Mouse (Mus musculus): ENCODE measurements around the gene Gmnn. TPM values are rescaled to one million over a fixed set of nuclear protein-coding genes. Genes with fewer than 3 reads are reported as not detected.

The Gmnn gene
- 76.2 and 84.9 TPM in 2 replicates for polyA plus RNA-seq (2015; fragmentation: Nextera tagmentation; extraction: Ambion mirVana)

DNA sequence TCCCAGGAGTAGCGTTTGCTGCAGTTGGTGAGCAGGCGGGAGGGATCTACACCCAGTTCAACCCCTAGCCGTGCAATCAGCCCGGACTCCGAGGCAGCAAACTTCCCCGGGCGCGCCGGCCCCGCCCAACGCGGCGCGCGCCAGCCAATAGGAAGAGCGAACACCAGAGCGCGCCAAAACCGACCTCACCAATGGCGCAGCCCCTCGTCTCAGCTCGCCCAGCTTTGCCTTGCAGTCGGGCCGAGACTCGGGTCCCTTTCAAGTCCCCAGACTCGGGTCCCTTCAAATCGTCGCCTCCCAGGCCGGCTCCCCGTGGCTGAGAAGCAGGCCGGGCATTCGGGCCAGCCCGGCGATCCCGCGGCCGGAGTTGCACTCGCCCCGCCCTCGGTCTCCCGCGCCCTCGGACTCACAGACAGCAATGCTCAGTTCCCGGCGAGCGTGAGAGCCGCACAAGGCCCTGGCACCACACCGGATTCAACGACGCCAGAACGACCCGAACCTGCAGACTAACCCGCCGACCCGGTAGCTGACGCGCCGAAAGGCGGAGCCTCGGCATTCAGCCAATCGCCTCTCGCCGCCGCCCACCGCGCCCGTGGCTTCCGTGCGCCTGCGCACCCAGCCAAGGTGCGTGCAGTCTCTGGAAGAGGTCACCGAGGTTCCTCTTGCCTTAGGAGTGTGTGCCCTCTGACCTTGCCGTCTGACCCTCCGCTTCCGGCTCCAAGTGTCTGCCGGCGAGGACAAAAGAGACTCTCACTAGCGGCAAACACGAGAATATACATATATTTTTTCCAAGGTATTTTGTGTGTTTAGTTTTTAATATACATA is at the start of gene Gmnn:
TSS of gene Gmnn (minus strand) at position 521 of the 825 bp plus-strand sequence.
- H3K4me3 ChIP-seq (replicated peaks; ENCODE audit: low read length), result peak within 1 kb of the TSS; percentile 79
- H3K36me3 ChIP-seq (ENCODE audit: control insufficient read depth, insufficient read depth, low read length), result 0 out of 2 replicates have a peak, but pooled peaks cover 4% of the 10 kb centered on the region
- peak within 1 kb of the TSS; percentile 69 for H3K4me2 ChIP-seq (ENCODE audit: low read depth, low read length)
- peak within 1 kb of the TSS; percentile 89 for H3K9ac ChIP-seq (ENCODE audit: low read length)
- H3K27me3 ChIP-seq (ENCODE audit: control insufficient read depth, insufficient read depth, low read length), result no peaks in the 10 kb centered on the region
- ATAC-seq (ENCODE audit: insufficient read depth, low FRiP score), result peak; percentile 97
- no peaks in the 10 kb centered on the region for H3K9me3 ChIP-seq (replicated peaks; ENCODE audit: control insufficient read depth, low read length)
- H3K4me1 ChIP-seq (ENCODE audit: control insufficient read depth, insufficient read depth, low read length), result peaks cover 3% of the 10 kb centered on the region; the same call in 1 of the 2 replicates
- WGBS, result under 1% methylated on average over 79 of the region's 79 CpGs
- peak within 1 kb of the TSS; percentile 93 for H3K27ac ChIP-seq (ENCODE audit: low read length)

DNA sequence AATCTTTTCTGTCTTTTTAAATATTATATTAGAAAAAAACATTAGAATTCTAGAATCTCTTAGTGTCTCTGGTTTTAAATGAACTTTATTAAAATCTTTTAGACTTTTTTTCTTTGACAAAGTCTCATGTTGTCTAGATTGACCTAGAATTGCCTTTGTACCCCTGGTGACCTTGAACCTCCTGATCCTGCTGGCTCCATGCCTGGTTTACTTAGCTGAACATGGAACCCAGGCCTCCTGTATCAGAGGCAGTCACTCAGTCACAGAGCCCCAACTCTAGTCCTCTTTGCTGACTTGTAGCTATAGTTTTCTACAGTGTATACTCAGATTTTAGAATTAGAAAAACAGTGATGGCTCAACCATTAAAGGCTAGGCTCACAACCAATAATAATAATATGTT is 44.4 kb upstream of the Gmnn start:
- H3K27me3 ChIP-seq (ENCODE audit: control insufficient read depth, insufficient read depth, low read length), result no peaks in the 10 kb centered on the region
- no peaks in the 10 kb centered on the region for H3K9me3 ChIP-seq (replicated peaks; ENCODE audit: control insufficient read depth, low read length)
- no peak for ATAC-seq (ENCODE audit: insufficient read depth, low FRiP score)
- no peak overlapping the region for H3K4me3 ChIP-seq (replicated peaks; ENCODE audit: low read length)
- 0 out of 2 replicates have a peak, but pooled peaks cover 11% of the 10 kb centered on the region for H3K4me1 ChIP-seq (ENCODE audit: control insufficient read depth, insufficient read depth, low read length)
- H3K27ac ChIP-seq (ENCODE audit: low read length), result no peak overlapping the region
- H3K4me2 ChIP-seq (ENCODE audit: low read depth, low read length), result no peak overlapping the region
- H3K9ac ChIP-seq (ENCODE audit: low read length), result no peak overlapping the region
- peaks cover 10% of the 10 kb centered on the region; the same call in 1 of the 2 replicates for H3K36me3 ChIP-seq (ENCODE audit: control insufficient read depth, insufficient read depth, low read length)

DNA sequence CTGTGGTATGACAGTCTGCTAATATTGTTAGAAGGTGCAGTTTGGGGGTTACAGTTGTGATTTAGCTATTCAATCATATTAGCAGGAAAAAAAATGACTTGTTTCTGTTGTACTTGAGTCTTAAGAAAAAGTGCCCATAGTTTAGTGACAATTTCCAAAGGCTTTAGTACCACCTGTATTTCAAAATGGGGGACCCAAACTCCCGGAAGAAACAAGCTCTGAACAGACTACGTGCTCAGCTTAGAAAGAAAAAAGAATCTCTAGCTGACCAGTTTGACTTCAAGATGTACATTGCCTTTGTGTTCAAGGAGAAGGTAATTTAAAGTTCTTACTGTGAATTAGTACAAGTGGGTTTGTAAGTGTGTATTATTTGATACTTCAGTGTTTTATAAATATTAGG is 41.5 kb upstream of the Gmnn start:
- Histone ChIP-seq H3K9me3 (replicated peaks; ENCODE audit: control insufficient read depth, low read length) (no peaks in the 10 kb centered on the region), H3K36me3 (ENCODE audit: control insufficient read depth, insufficient read depth, low read length) (no peaks in the 10 kb centered on the region), H3K4me2 (ENCODE audit: low read depth, low read length) (peak overlapping the region; percentile 80), H3K4me1 (ENCODE audit: control insufficient read depth, insufficient read depth, low read length) (0 out of 2 replicates have a peak, but pooled peaks cover 11% of the 10 kb centered on the region), H3K4me3 (replicated peaks; ENCODE audit: low read length) (peak overlapping the region; percentile 98), H3K27me3 (ENCODE audit: control insufficient read depth, insufficient read depth, low read length) (no peaks in the 10 kb centered on the region), H3K27ac (ENCODE audit: low read length) (no peak overlapping the region), H3K9ac (ENCODE audit: low read length) (peak overlapping the region; percentile 99)
- 3% methylated on average over 2 of the region's 2 CpGs for WGBS
- no peak for ATAC-seq (ENCODE audit: insufficient read depth, low FRiP score)

DNA sequence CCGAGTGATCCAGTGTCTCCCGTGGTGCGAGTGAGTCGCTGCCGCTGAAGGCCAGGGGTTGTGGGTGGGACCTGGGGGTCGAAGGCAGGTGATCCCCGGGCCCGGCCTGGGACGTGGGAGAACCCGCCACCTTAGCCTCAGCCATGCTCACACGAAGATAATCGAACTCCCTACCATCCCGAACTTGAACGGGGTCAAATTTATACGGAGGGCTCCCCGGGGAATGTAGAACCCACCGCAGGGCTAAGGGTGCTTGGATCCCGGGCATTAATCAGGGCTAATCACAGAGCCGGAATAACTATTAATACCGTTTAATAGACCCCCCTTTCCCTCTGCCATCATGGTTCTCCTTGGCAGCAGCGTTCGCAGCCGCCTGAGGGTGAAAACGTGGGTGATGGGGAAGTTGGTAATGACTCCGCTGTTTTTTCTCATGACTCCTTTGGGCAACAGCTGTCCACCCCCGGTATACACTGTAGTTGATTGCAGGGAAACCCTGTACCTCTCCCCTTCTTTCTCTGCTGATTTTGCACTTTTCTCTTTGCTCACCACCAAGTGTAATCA is 40.5 kb upstream of the Gmnn start:
- ATAC-seq (ENCODE audit: insufficient read depth, low FRiP score), result no peak
- H3K9ac ChIP-seq (ENCODE audit: low read length), result peak overlapping the region; percentile 99
- H3K4me2 ChIP-seq (ENCODE audit: low read depth, low read length), result peak overlapping the region; percentile 80
- H3K27me3 ChIP-seq (ENCODE audit: control insufficient read depth, insufficient read depth, low read length), result no peaks in the 10 kb centered on the region
- H3K4me1 ChIP-seq (ENCODE audit: control insufficient read depth, insufficient read depth, low read length), result 0 out of 2 replicates have a peak, but pooled peaks cover 11% of the 10 kb centered on the region
- peak overlapping the region; percentile 100 for H3K27ac ChIP-seq (ENCODE audit: low read length)
- H3K4me3 ChIP-seq (replicated peaks; ENCODE audit: low read length), result peak overlapping the region; percentile 98
- no peaks in the 10 kb centered on the region for H3K36me3 ChIP-seq (ENCODE audit: control insufficient read depth, insufficient read depth, low read length)
- under 1% methylated on average over 26 of the region's 26 CpGs for WGBS
- H3K9me3 ChIP-seq (replicated peaks; ENCODE audit: control insufficient read depth, low read length), result no peaks in the 10 kb centered on the region

DNA sequence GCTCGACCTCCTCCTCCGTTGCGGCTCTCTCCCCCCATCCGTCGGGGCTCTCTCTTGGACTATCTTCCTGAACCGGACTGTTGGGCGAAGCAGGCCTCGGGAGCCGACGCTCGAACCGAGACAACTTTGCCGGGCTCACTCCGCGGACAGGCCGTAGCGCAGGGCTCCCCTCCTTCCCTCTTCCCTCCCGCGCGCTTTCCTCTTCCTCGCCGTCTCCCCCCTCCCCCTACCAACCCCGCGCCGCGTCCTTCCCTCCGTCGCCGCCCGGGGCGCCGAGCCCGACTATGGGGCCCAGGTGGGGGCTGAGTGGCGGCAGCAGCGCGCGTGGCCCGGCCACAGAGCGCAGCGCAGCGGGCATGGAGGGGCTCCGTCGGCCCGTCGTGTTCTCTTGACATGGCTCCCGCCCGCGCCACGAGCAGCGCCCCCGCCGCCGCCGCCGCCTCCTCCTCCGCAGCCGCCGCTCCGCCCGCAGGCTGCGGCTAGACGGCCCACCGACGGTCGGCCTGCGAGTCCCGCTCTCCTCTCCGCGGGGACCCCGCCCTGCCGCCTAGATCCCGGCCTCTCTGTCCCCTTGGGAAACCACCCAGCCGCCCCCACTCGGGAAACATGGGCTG is 39.7 kb upstream of the Gmnn start, which contains the start of gene BC005537:
TSS of gene BC005537 (plus strand) at position 350 of the 614 bp plus-strand sequence.
- no peaks in the 10 kb centered on the region for H3K27me3 ChIP-seq (ENCODE audit: control insufficient read depth, insufficient read depth, low read length)
- peak within 1 kb of the TSS; percentile 80 for H3K4me2 ChIP-seq (ENCODE audit: low read depth, low read length)
- H3K9me3 ChIP-seq (replicated peaks; ENCODE audit: control insufficient read depth, low read length), result no peaks in the 10 kb centered on the region
- under 1% methylated on average over 70 of the region's 74 CpGs for WGBS
- H3K36me3 ChIP-seq (ENCODE audit: control insufficient read depth, insufficient read depth, low read length), result no peaks in the 10 kb centered on the region
- peak within 1 kb of the TSS; percentile 100 for H3K27ac ChIP-seq (ENCODE audit: low read length)
- peak; percentile 51 for ATAC-seq (ENCODE audit: insufficient read depth, low FRiP score)
- H3K9ac ChIP-seq (ENCODE audit: low read length), result peak within 1 kb of the TSS; percentile 99
- 0 out of 2 replicates have a peak, but pooled peaks cover 11% of the 10 kb centered on the region for H3K4me1 ChIP-seq (ENCODE audit: control insufficient read depth, insufficient read depth, low read length)
- H3K4me3 ChIP-seq (replicated peaks; ENCODE audit: low read length), result peak within 1 kb of the TSS; percentile 98

DNA sequence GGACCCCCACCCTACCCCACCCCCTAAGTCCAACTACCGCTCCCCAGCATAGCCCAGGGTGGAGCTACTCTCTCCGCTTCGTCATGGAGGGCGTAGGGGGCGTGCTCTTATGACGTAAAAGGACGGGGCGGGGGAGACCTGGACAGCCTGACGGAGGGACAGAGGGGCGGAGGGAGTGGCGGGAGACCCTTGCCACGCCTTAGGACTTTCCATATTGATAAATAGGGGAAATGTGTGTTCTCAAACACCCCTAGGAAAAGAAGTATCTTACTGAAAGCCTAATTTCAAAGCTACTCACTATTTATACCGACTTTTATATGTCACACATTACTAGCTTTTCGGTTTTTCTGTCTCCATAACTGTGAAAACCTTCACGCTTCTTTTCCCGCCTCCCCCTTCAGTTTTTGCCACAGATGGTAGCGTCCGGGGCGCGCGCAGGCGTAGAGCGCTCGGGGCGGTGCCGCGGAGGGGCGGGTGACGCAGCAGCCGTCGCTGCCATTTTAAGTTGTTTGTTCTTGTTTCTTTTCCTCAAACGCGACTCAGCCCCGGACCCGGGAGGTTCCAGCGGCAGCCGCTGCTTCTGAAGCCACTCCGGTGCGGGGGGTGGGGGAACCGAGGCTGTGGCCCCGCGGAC is 39.1 kb upstream of the Gmnn start:
- peak; percentile 98 for ATAC-seq (ENCODE audit: insufficient read depth, low FRiP score)
- Histone ChIP-seq H3K4me1 (ENCODE audit: control insufficient read depth, insufficient read depth, low read length) (0 out of 2 replicates have a peak, but pooled peaks cover 11% of the 10 kb centered on the region), H3K9ac (ENCODE audit: low read length) (peak overlapping the region; percentile 99), H3K9me3 (replicated peaks; ENCODE audit: control insufficient read depth, low read length) (no peaks in the 10 kb centered on the region), H3K27me3 (ENCODE audit: control insufficient read depth, insufficient read depth, low read length) (no peaks in the 10 kb centered on the region), H3K4me3 (replicated peaks; ENCODE audit: low read length) (peak overlapping the region; percentile 98), H3K27ac (ENCODE audit: low read length) (peak overlapping the region; percentile 100), H3K4me2 (ENCODE audit: low read depth, low read length) (peak overlapping the region; percentile 80), H3K36me3 (ENCODE audit: control insufficient read depth, insufficient read depth, low read length) (no peaks in the 10 kb centered on the region)
- under 1% methylated on average over 42 of the region's 42 CpGs for WGBS

DNA sequence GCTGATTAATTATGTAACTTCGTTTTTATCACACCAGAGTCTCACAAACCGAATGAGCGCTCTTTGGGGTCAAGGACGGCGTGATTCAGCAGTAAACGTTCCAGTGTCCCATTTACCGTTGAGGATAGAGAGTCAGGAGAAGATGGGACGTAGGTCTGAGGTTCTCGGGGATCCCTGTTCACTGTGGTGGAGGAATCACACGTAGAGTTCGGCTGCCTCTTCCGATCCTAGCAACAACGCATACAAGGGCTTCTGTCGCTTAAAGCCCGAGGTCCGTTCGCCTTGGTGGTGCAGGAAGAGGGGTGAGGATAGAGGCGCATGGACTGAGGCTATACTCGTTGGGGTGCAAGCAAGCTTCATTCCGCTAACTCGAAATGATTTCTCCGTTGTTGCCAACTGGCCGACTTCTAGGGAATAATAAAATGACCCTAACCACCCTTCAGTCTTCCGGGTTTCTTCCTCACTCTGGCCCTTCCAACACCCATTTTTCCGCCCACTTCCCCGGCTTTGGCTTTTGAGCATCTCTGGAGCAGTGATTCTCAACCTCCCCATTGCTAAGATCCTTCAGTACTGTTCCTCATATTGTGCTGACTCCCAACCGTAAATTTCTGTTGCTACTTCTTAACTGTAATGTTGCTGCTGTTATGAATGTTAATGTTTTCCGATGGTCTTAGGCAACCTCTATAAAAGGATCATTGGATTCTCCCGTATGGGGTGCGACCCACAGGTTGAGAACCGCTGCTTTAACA is 38.4 kb upstream of the Gmnn start:
- WGBS, result under 1% methylated on average over 31 of the region's 31 CpGs
- Histone ChIP-seq H3K4me1 (ENCODE audit: control insufficient read depth, insufficient read depth, low read length) (0 out of 2 replicates have a peak, but pooled peaks cover 11% of the 10 kb centered on the region), H3K36me3 (ENCODE audit: control insufficient read depth, insufficient read depth, low read length) (no peaks in the 10 kb centered on the region), H3K27me3 (ENCODE audit: control insufficient read depth, insufficient read depth, low read length) (no peaks in the 10 kb centered on the region), H3K27ac (ENCODE audit: low read length) (peak overlapping the region; percentile 84), H3K9me3 (replicated peaks; ENCODE audit: control insufficient read depth, low read length) (no peaks in the 10 kb centered on the region), H3K4me3 (replicated peaks; ENCODE audit: low read length) (peak overlapping the region; percentile 98), H3K9ac (ENCODE audit: low read length) (peak overlapping the region; percentile 72), H3K4me2 (ENCODE audit: low read depth, low read length) (peak overlapping the region; percentile 80)
- ATAC-seq (ENCODE audit: insufficient read depth, low FRiP score), result peak; percentile 16; the same call in 1 of the 2 replicates

DNA sequence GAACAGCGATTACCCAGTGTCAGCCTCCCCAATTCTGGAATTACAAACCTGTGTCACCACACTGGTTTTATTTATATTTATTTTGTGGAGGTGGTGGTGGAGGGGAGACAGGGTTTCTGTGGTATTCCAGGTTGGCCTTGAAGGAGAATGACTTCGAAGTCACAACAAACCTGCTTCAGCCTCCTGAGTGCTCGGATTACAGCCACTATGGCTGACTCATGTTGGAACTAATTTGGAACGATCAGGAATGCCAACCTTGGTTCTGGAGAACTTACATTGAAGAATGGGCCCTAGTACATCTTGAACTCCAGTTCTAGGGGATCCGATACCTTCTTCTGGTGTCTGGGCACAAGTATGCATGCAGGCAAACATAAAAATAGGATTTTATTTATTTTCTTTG is 37.7 kb upstream of the Gmnn start:
- H3K9me3 ChIP-seq (replicated peaks; ENCODE audit: control insufficient read depth, low read length), result no peaks in the 10 kb centered on the region
- ATAC-seq (ENCODE audit: insufficient read depth, low FRiP score), result no peak
- H3K4me1 ChIP-seq (ENCODE audit: control insufficient read depth, insufficient read depth, low read length), result 0 out of 2 replicates have a peak, but pooled peaks cover 8% of the 10 kb centered on the region
- peak overlapping the region; percentile 80 for H3K4me2 ChIP-seq (ENCODE audit: low read depth, low read length)
- H3K9ac ChIP-seq (ENCODE audit: low read length), result no peak overlapping the region
- no peaks in the 10 kb centered on the region for H3K27me3 ChIP-seq (ENCODE audit: control insufficient read depth, insufficient read depth, low read length)
- WGBS, result 68% methylated on average over 5 of the region's 5 CpGs
- peak overlapping the region; percentile 98 for H3K4me3 ChIP-seq (replicated peaks; ENCODE audit: low read length)
- H3K27ac ChIP-seq (ENCODE audit: low read length), result no peak overlapping the region
- no peaks in the 10 kb centered on the region for H3K36me3 ChIP-seq (ENCODE audit: control insufficient read depth, insufficient read depth, low read length)
